Mouse (Mus musculus) adrenal gland, postnatal 14 days (tissue): ENCODE measurements around the gene Il4i1. TPM values are rescaled to one million over a fixed set of nuclear protein-coding genes. Genes with fewer than 3 reads are reported as not detected.

Experiments
- DNase-seq: peaks from one replicate; pipeline ENCODE4 v3.0.0; 2021; ENCODE audit warnings: mixed read lengths
- total RNA-seq: library from RNA; stranded (reverse); gene quantifications from 2 replicates; pipeline ENCODE4 v1.2.3, GENCODE M21; 2021

The Il4i1 gene
- total RNA-seq, 1 experiment from 2014 or later, result 2.0 TPM

DNA sequence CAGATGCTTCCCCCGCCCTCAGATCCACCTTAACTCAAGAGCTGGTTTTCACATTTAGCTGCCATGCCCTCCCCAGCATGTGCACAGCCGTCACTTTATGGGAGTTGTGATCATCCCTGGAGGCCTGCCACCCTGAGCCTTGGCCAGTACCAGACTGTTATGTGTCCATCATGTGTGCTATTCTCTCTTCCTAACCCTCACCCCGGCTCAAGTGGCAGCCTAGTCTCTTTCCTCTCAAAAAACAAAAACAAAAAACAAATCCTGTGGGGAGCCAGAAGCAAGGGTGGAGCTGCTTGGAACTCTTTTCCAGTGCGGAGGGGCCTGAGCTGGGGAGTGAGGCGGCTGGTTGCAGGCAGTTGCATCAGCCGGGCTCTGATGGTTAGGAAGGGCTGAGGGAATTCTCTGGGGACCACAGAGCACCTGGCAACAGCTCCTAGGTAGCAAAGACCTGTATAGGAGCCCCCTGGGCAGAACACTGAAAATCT, 2.6 kb downstream of the Il4i1 start:
- DNase-seq, result peak; percentile 74

DNA sequence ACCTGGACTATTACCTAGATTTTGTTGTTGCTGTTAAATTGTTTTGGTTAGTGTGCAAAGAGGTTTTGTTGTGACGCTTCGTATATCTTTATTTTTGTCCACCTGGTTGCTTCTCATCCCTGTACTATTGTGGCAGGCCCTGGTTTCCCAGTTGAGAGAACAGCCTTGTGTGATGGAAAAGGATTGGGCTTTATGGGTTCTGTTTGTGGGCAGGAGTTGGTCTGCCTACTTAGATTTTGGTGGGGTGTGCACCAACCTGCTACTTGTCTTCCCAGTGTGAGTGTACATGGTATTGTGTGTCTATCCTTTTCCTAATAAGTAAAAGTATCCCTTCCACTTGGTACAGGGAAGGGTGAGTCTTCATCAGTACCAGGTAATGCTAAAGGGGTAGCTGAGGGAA, 3.2 kb downstream of the Il4i1 start:
- DNase-seq, result peak; percentile 2

DNA sequence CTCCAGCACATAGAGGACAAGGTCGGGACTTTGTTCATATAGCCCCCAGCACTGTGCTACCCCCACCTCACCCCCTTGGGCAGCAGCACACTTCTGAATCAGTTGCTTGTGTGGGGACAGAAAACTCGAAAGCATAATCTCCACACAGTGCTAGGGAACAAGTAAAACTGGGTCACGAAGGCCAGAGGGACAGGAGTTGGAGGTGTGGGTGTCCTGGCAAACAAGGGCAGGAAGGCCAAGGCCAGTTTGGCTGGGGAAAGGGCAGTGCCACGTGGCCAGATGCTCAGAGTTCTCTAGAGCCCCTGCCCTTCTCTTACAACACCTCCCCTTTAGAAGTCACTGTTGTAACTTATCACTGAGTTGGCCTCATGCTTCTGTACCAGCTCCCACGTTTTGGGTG, 3.7 kb downstream of the Il4i1 start:
- peak; percentile 69 for DNase-seq

DNA sequence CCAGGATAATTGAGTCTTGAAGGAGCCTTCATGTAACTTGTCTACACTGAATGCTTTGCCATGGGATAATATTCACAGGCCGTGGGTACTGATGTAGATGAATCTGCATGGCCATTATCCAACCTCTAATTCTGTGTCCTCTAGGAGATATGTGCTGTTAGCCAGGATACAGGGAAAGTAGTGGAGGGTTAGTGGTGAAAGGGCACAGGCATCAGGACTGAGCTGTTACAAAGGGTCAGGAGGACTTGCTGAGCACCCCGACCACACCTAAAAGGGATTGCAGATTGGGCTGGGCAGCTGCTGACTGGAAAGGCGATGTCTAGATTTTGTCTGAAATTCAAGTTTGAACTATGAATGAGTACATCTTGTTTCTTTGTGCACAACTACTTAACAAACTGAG, 4.3 kb downstream of the Il4i1 start:
- DNase-seq, result no peak

DNA sequence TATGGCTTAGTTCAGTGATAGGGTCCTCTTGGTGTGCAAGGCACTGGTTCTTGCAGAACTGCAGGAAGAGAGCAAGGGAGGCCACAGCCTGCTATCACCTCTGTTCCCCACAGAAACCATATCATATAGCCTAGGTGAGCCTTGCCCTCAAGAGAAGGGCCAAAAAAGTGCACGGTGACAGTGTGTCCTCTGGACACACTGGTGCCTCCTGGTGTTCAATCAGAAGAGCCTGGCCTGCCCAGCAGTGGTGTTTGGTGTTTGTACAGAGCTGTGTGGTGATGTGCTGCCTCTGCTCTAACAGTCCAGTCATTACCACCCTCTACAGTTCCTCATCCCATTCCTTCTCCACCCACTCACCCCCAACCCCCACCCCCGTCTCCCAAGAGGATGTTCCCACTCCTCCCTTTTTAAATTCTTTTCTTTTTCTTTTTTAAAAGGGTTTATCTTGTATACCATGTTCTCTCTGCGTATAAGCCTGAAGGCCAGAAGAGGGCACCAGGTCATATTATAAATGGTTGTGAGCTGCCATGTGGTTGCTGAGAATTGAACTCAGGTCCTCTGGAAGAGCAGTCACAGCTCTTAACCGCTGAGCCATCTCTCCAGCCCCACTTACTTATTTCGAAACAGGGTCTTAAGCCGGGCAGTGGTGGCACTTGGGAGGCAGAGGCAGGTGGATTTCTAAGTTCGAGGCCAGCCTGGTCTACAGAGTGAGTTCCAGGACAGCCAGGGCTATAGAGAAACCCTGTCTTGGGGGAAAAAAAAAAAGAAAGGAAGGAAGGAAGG, 5.7 kb downstream of the Il4i1 start:
- DNase-seq, result peak; percentile 5

DNA sequence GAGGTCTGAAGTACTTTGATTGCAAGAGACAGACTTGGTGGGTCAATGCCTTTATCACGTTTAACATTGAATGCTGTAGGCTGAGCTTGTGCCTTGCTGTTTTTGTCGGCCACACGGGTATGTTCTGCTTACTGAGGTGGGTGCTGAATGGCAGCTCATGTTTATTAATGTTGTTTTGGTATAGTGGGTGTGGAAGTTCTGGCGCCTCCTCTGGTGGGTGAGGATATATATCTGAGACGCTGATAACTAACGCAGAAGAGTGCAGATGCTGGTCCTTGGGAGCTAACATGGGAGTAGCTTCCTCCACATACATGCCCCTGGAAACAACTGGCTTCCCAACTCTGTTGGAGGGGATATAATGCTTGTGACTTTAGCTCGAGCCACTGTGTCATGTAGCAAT, 7.2 kb downstream of the Il4i1 start:
- DNase-seq, result peak; percentile 3

DNA sequence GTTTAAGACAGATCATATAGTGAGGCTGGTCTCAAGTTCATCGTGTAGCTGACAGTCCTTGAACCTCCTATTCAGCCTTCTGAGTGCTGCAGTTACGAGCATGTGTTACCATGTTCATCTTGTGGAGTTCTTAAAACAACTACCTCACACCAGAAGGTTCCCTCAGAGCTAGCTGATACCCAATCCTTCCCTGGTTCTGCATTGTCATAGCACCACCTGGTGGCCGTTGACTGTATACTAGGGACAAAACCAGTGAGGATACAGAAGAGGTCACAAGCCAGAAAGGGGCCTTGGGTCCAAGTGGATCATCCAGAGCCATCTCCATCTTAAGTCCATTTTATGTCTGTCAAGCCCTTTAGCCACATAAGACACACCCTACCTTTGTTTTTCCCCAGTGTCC, 8.7 kb downstream of the Il4i1 start:
- peak; percentile 89 for DNase-seq

DNA sequence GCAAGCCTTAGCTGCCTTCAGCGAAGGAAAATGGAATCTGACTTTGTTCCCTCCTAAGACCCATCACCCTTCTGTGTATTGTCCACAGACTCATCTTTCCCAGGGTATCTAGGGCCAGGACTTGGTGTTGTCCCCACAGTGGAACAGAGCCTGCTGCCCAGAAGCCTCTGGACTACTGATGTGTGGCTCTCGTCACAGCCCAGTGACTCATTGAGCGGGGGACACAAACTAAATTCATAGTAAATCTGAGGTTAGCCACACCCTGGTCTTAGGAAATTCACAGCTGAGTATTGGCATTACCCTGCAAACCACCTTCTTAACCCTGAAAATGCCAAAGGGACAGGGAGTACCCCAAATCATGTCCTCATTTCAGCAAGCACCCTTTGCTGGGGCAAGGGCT, 10.6 kb downstream of the Il4i1 start:
- no peak for DNase-seq

DNA sequence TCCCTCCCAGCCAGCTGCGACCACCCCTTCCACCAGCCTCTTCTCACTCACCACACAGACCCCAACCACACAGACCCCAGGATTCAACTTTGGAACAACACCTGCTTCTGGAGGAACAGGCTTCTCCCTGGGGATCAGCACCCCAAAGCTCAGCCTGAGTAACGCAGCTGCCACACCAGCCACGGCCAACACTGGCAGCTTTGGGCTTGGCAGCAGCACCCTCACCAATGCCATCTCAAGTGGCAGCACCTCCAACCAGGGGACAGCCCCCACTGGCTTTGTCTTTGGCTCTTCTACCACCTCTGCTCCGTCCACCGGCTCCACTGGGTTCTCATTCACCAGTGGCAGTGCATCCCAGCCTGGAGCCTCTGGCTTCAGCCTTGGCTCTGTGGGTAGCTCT, 12.5 kb downstream of the Il4i1 start:
- DNase-seq, result no peak

DNA sequence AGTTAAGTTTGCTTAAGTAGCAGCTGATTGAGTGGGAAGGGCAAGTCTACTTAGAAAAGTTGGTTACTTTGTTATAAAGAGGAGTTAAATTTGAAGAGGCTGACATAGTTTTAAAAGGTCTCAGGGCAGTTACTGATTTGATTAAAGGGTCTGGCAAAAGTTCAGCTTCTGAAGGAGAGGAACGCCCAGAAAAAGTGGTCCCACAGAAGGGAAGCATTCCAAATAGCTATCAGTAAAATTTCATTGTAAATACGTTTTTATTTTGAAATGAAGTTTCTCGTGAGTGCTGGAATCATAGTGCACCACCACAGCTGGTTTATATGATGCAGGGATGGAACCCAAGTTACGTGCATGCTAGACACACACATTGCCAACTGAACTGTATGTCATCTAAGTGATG, 16.6 kb downstream of the Il4i1 start:
- DNase-seq, result no peak

DNA sequence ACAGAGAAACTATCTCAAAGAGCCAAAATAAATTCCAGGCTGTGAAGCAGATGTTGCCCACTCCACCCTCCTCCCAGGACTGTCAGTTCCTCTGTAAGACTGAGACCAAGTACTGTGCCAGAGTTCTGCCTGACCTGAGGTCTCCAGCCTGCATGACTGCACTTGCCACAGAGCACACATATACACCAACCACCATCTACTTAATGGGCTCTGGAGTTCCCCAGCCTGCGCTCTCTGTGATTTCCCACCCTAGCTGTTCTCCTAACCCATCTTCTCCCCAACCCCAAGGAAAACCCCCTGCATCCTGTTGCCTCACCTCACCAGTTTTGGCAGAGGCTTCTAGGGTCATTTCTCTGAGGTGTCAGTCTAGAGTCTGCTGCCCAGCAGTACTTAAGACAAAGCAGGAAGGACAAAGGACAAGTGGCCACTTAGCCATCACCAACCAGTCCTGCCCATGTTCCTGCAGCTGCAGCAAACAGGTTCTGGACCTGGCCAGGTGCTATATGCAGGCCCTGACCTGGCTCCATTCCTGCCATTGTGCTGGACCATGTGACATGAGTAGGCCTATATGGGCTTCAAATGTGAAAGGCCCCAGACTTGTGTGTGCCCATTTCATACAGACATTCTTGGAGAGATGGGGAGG, 19.3 kb downstream of the Il4i1 start:
- peak; percentile 4 for DNase-seq

DNA sequence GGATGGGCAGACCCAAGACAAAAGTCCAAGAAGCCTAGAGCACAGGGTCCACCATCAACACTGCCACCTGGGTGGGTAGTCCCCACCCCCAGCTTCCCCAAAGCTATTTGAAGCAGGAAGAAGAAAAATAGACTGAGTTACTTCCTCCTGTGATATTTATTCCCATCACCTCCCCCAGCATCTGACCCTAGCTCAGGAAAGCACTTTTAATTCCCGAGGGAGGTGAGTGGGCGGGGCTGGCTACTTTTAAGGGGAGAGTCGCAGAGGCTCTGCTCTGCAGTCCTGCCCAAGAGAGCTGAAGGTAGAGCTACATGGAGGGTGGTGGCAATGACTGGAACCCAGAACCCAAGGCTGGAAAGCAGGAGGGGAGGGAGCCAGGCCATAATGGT, 19.8 kb downstream of the Il4i1 start:
- peak; percentile 46 for DNase-seq

DNA sequence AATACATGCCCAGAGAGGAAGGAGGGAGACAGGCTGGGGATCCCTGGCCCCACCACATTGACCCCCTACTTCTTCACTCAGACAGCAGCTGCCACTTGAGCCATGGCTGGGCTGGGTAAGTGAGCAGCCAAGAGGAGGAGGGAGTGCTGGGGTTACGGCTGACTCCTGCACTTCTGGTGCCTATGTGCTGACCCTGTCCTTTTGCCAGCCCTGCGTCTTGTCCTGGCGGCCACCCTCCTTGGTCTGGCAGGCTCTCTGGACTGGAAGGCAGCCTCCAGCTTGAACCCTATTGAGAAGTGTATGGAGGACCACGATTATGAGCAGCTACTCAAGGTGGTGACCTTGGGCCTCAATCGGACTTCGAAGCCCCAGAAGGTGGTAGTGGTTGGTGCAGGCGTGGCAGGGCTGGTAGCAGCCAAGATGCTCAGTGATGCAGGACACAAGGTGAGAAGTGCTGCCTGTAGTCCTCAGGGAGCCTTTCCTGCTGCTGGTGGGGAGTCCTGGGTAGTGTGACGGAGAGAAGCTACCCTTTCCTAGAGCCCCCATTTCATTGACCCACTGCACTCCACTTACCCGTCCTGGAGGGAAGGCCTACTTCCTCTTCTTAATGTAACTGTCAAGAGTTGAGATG, 20.4 kb downstream of the Il4i1 start:
- DNase-seq, result no peak

DNA sequence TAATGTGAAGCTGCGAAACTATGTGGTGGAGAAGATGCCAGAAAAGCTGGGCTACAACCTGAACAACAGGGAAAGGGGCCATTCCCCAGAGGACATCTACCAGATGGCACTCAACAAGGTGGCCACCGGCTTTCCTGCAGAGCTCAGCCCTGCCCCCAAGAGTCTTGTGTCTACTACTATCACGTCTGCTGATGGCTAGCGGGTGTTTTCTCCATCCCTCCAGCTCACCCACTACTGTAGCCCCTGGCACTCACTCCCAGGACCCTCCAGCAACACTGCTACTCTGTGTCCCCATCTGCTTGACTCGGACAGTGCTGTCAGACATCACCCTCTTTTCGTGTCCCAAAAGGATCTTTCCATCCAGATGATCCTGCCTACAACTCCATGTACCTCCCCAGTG, 21.9 kb downstream of the Il4i1 start:
- DNase-seq, result peak; percentile 5

DNA sequence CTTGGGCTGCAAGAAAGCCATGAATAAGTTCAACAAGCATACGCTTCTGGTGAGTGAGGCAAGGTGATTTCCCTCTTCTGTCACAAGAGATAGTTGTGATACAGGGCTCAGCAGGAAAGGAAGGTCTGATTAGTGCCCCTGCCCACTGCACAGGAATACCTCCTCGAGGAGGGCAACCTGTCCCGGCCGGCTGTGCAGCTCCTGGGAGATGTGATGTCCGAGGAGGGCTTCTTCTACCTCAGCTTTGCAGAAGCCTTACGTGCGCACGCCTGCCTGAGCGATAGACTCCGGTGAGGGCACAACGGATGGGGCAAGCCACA, 22.9 kb downstream of the Il4i1 start:
- DNase-seq, result no peak

DNA sequence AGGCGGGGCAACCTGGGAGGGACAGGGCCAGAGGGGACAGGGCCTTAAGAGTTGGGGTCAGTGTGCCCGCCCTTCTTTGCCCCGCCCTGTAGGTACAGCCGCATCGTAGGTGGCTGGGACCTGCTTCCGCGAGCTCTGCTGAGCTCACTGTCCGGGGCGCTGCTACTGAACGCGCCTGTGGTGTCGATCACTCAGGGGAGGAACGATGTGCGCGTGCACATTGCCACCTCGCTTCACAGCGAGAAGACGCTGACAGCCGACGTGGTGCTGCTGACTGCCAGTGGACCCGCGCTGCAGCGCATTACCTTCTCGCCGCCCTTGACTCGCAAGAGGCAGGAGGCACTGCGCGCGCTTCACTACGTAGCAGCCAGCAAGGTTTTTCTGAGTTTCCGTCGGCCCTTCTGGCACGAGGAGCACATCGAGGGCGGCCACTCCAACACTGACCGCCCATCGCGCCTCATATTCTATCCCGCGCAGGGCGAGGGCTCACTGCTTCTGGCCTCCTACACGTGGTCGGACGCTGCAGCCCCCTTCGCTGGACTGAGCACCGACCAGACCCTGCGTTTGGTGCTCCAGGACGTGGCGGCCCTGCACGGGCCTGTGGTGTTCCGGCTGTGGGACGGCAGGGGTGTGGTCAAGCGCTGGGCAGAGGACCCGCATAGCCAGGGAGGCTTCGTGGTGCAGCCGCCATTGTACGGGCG, 23.5 kb downstream of the Il4i1 start:
- DNase-seq, result peak; percentile 75

DNA sequence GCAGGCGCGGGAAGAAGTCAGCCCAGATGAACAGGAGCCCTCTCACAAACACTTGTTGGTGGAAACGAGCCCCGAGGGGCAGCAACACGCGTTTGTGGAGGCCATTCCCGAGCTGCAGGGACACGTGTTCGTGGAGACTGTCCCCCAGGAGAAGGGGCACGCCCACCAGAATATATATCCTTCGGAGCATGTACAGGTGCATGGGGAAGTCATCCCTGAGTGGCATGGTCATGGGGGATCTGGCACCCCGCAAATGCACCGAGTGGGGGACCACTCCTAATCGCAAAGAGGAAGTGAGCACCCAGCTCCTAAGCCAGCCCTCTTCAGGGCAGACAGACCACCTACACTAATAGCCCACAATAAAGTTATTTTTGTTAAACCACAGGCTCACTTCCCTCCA, 24.2 kb downstream of the Il4i1 start:
- DNase-seq, result no peak

DNA sequence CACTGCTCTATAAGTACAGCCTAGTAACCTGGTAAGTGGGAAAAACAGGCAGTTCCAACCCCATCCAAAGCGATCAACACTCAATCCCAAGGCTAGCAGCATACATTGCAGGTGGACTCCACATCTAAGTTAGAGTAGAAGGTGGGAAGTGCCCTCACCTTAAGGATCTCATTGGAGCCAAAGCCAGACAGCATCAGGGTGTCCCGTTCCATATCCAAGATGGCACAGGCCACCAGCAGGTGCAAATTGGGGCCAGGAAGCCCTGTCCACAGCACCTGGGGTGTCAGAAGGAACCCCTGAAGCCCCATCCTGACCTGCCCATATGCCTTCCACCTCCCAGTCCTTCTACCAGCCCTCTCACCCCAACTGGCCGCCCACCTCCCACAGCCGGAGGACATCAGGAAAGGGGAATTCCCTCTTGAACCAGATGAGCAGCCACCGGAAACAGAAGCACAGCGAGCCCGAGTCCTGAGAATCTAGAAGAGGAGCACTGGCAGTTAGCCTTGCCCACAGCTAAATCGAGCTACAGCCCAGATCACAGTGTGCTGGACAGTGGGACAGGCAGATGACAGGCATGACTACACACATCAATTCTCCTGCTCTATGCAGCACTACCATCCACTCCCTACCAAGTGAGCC, 25.8 kb downstream of the Il4i1 start:
- no peak for DNase-seq

DNA sequence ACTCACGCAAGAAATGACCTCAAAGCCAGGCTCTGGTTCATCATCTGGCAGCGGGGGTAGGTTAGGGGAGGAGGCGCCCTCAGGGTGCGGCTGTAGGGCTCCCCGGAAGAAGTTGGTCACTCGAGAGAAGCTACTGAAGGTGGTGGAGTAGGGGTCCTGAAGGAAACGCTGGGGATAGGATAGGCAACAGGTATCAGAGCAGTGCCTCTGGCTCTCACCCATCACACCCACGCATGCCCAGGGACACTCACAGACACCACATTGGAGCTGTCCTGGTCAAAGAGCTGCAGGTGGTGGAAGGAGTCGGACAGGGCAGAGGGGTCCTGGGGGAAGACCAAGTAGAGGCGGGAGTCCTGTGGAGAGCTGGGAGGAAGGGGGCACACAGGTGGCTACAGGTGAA, 28.8 kb downstream of the Il4i1 start:
- DNase-seq, result no peak

DNA sequence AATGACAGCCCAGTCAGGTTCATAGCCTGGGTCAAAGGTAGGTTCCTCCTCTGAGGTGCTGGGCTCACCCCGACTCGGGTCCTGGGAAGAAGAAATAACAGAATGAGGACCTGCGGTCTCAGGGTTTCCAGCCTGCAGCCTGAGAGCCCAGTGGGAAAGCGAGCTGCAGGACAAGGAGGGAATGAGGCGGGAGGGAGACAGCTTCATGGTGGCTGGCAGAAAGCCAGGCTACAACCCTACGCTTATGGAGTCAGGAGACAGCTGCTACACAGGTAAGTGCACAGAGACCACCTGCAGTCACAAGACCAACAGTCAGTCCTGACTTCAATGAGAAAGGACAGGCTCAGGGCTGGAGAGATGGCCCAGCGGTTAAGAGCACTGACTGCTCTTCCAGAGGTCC, 30.6 kb downstream of the Il4i1 start:
- no peak for DNase-seq

DNA sequence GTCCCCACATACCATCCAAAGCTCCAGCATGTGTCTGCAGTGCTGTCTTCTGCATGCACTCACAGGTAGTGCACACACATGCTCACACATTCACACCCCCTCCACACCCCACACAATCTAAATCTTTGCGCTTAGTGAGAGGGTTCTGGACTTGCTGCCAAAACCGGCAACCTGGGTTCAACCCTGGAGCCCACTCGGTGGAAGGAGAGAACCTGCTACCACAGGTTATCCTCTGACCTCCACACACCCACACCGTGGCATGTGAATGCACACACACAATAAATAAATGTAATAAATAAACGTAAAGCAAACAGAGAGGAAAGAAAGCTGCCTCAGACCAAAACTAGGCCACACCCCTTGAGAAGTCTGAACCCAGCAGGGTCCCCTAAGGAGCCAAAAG, 31.6 kb downstream of the Il4i1 start:
- DNase-seq, result no peak

DNA sequence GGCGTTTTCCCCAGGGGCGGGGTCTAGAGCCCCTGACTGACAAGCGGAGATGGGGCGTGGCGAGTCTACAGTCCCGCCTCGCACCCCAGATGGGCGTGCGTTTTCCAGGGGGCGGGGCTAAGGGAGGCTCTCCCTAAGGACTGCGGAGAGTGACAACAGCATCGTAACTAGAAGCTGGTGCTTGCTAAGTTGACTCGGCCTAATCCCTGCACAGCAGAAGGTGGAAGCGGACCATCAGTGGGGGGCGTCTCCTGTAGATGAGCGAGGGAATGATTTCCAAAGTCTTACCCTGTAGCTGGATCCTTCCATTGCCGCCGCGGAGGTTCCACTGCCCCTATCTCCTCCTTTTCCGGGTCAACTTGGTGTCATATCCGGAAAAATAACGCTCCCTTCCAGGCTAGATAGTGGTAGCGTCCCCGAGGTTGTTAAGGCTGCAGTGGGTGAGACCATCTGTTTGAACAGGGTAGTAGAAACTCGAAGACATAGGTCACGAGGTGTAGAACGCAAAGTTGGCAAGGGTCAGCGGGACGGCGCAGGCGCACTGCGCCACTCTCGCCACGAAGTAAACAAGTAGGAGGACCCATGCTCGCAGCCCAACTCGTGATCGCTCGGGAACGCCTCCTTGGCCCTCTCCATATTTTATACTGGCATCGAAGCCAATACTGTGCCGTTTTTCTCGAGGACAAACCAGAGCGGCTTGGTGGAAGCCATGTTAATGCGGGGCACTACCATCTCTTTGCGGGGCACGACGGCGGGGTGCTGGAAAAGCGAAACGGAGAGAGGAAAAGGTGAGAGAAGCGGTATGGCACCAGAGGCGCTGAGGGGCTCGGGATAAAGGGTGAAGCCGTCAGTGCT, 32.6 kb downstream of the Il4i1 start, which contains the start of the genes Akt1s1 and Tbc1d17:
Gene Akt1s1, plus strand, starts transcription at position 431 of the 855 bp plus-strand sequence.
Gene Tbc1d17, minus strand, starts transcription at position 519 of the 855 bp plus-strand sequence.
- peak; percentile 99 for DNase-seq
